Mouse (Mus musculus) ovary, postnatal 14 days (tissue): ENCODE data around the gene Spef1.
"Not testable (repeated sequence)": the region's sequence is repeated elsewhere in the genome, so short reads cannot be mapped to it uniquely, and the experiment has no call there.

Source experiments
- DNase-seq: peaks from one replicate; pipeline ENCODE4 v3.0.0; 2022; ENCODE audit warnings: low spot score

The Spef1 gene

DNA sequence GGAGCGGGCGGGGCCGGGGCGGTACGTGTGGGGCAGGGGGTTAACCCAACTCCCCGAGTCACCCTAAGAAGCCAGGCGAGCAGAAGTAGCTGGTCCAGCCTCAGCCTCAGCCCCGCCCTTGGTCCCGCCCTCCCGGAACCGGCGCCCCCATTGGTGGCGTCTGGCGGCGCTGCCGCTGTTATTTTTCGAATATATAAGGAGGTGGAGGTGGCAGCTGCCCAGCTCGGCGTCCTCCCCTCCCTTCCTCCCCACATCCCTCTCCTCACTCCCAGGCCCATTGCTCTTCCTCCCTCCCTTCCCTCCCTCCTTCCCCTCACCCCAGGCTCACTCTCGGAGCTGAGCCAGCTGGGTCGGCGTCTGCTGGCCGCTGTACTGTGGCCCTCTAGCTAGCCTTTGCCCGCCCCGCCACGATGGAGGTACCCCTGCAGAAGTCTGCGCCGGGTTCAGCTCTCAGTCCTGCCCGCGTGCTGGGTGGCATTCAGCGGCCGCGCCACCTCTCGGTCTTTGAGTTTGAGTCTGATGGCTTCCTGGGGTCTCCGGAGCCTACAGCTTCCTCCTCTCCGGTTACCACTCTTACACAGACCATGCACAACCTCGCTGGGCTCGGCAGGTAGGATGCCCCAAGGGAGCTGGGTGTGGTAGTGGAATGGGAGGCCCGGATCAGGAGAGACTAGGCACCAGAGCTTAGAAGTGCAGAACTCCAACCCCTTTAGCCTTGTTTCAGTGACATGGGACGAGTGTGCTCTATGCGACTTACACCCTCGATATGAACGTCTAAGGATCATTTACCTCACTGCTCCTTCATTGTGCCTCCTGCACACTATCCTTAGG is at the start of gene Spef1, which contains the start of gene Cdc25b:
Spef1 (minus strand) TSS at position 512 of the 831 bp plus-strand sequence.
Cdc25b (plus strand) TSS at position 179 of the 831 bp plus-strand sequence.
- peak; percentile 73 for DNase-seq

DNA sequence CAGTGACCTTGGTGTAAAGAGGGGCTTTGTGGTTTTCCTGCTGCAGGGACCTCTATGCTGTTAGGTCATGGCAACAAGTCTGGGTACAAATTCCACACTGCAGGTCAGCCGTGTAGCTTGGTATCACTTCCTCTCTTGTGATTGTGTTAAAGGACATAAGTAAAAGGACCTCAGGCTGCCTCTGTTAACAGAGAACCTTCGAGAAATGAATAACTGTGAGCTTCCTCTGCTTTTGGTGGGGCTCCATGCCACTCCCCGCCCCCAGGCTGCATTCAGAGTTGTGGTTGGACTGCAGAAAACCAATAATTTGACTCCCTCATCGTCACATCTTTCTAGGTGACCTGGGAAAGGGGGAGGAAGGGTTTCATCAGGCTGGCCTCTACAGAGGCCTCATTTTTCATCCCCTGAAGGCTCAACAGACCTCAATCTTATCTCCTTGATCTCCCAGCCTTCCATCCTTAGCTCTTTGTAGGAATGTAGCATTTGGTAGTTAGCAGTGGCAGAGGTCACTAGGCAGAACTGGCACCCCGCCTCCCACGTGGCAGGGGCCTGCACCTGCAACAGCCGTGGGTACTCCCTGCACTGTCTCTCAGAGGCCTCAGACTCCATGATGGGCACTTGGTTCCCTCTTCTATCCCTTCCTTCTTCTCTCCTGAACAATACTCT is 48.0 kb upstream of the Spef1 start:
- no peak for DNase-seq

GRCm38 (mm10) chr2:131234127-131234650 is 47.1 kb upstream of the Spef1 start:
- no peak for DNase-seq

DNA sequence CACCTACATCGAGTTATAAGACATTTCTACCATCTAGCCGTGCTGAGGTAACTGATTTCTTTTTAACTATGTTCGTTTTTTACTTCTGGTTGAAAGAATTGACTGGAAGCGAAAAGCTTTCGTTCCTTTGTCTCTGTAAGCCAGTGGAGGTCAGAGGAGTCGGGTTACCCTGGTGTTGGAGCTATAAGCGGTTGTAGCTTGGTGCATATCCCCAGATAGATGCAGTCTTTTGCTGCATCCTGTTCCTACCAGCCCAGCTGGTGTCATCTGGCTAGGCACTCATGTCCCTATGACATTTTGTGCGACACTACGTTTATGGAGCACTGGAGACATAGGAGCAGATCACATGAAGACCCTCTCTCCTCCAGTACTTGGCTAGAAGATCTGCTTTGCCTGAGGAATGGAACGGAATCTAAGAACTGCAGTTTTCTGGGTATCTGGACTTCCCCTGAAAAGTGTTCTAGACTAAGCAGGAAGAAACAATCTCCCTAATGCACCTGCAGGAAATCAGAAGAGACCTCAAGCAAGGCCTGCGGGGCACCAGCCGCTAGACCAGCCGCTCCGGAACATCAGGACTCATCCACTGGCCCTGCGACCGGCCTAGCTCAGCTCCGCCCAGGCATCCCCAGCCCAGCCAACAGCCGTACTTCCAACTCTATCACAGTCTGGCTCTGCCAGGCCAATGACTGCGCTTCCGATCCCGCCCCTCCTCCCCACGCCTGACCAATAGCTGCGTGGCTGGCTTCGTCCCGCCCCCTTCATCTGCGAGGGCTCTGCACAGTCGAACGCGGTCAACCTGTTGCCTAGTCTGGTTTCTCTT is 46.4 kb upstream of the Spef1 start, which contains the start of gene Mavs:
Mavs (plus strand) TSS at position 757 of the 820 bp plus-strand sequence.
- DNase-seq: peak; percentile 92

GRCm38 (mm10) chr2:131232558-131232957 is 45.5 kb upstream of the Spef1 start:
- DNase-seq: no peak

DNA sequence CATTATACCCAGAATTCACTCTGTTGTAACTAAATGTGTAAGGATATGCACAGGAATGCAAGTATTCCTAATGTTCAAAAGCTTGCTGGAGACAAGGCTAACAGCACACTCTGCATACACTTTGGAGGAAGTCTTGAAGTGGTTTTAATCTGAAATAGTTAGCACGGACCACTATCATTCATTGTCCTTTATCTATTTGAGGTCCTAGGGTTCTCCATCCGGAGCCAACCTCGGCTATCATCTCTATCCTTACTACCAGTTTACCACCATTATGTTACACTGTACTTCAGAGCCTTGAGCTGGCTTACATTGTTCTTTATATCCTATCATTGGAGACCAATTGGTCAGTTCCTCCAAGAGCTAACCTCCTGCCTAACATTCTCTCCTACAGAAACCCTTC is 40.2 kb upstream of the Spef1 start:
- no peak for DNase-seq

- DNase-seq: not testable (repeated sequence)
Measured at GRCm38 (mm10) chr2:131226669-131227068, 39.6 kb upstream of the Spef1 start.

GRCm38 (mm10) chr2:131225178-131225577 is 38.1 kb upstream of the Spef1 start:
- no peak for DNase-seq

DNA sequence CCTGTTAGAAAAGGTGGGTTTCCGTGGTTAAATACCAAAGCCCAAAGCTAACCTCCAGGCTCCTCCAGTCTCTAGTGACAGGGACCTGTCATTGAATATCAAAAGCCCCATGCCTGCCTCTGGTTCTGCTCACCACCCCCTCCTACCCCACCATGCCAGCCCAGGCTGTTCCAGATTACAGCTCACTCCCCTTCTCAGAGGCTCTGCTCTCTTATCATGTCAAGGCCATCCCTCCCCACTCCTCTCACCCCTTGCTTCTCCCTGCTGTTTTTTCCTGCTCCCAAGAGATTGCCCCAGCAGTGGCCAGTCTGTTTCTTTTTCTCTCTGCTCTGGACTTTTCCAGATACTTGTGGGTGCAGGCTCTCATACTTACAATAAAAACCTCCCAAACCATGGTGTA is 36.5 kb upstream of the Spef1 start:
- DNase-seq: no peak

GRCm38 (mm10) chr2:131222562-131222961 is 35.5 kb upstream of the Spef1 start:
- DNase-seq: no peak

- DNase-seq: no peak
Measured at GRCm38 (mm10) chr2:131221853-131222515, 34.9 kb upstream of the Spef1 start.

GRCm38 (mm10) chr2:131220030-131220429 is 32.9 kb upstream of the Spef1 start:
- DNase-seq: no peak

DNA sequence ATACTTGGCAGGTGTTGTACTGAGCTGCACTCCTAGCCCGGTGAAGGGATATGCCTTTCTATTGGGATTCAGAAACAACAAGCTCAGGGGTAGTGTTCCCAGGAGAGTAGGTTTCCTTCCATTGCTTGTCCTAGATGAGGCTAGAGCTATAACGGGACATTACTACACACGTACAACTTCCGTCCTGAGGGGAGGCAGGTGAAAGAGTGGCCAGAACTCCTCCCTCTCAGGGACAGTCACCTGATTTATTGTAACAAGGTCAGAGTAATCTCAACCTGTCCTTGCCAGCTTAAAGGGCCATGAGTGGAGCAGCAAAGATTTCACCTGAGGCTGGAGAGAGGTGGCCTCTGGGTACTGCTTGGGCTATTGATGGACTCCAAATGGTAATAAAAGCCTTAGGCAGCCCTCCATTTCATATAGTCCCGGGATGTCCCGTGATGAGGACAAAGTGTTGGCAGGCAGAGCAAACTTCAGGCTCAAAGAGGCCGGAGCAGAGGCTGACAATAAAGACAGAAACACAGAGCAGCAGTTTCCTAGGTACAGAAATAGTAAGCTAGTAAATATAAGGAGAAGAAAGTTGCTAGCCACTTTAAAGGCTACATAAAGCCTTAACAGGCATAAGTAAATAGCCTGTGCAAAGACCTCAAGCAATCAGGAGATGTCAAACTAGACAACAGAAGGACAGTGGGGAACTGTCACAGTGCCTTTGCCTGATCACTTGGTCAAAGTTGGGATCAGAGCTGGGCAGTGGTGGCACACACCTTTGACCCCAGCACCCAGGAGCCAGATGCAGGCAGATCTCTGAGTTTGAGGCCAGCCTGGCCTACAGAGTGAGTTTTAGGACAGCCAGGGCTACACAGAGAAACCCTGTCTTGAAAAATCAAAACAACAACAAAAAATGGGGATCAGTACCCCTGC is 29.1 kb upstream of the Spef1 start:
- DNase-seq: no peak

- DNase-seq: no peak
Measured at GRCm38 (mm10) chr2:131213773-131214172, 26.7 kb upstream of the Spef1 start.

DNA sequence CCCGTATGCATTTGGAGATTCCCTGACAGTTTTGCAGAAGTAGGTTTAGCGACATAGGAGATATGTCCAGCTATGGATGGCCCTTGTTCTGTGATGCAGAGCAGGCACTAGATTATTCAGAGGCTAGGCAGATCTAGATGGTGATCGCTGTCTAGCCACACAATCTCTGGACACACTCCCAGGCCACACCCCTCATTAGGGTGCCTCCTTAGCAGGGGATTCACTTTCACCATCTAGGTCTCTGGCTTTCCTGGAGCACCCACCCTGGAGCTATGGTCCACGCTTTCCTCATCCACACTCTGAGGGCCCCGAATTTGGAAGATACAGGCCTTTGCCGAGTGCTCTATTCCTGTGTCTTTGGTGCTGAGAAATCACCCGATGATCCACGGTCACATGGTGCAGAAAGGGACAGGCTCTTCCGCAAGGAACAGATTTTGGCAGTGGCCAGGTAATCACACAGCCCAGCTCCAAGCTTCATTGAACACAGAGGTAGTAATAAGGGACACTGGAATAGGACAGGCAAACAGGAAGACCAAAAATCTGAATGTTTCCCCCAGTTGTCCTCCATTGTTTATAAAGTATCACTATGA is 24.0 kb upstream of the Spef1 start:
- no peak for DNase-seq

DNA sequence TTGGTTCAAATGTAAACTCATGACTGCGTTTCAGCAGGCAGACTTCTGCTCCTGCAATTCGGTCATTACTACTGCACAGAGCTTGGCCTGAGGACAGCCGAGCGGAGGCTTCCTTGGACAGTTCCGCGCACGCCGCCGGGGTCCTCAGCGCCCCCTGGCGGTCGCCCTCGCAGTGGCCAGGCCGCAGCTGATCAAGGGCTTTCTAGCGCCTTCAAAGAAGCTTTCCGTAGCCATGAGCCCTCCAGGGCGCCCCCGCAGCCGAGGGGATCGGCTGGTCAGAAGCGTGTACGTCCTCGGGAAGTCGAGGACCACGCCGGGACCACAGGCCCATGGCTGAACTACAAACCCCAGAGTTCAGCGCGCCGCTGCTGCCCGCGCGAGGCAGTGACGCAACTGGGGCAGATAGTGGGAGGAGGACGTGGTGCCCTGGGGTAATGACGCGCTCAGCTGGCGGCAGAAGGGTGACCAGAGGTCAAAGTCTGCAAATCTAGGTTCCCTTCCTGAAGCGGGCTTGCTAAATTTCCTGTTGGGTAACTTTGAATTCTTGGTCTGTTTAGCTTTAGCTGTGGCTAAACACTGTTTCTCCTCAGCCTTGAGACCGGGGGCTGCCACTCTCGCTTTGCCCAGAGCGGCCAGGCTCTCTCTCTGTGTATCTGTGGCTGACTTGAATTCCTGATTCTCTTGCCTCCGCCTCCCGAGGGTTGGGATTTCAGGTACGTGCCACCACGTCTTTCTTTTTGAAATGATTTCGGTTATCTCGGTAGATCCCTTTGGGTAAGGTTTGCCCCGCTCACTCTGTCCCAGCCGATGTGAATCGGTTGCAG is 23.1 kb upstream of the Spef1 start:
- peak; percentile 95 for DNase-seq

GRCm38 (mm10) chr2:131209125-131209795 is 22.2 kb upstream of the Spef1 start:
- DNase-seq: no peak

GRCm38 (mm10) chr2:131208356-131208755 is 21.3 kb upstream of the Spef1 start:
- no peak for DNase-seq

DNA sequence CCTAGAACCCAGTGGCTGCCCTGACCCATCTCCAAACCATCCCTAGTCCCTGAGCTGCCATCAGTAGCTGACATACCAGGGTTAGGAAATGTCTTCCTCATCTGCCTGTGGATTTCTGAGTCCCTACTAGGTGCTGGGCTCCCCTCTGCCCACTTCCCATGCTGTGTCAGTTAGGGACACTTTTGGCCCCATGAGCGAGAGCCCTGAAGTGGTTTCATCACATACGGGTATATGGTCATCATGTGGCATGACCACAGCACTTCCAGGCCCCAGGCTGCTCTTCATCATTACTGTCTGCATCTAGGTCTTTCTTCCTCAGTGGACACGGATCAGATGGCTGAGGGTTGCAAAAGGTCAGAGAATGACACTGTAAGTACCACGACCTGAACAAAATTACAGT is 19.7 kb upstream of the Spef1 start, which contains the start of gene Ap5s1:
Ap5s1 (plus strand) TSS at position 301 of the 400 bp plus-strand sequence.
- no peak for DNase-seq
